Mouse (Mus musculus) thymus, adult 18-20 months (tissue): ENCODE results near the gene Gm20403.
A peak's percentile ranks its signal among the peaks of the same experiment; 100 is the strongest.
"Not testable (repeated sequence)": the region's sequence is repeated elsewhere in the genome, so short reads cannot be mapped to it uniquely, and the experiment has no call there.

Experiments used
- DNase-seq, 2 experiments: peaks; one replicate each; pipeline ENCODE4 v3.0.0; 2022; ENCODE audit warnings: mixed read lengths in 2 of 2

Gene Gm20403

GRCm38 (mm10) chr12:54992814-54993213 is 6.5 kb upstream of the Gm20403 start:
- no peak for DNase-seq

- DNase-seq = no peak
Observed at GRCm38 (mm10) chr12:54988323-54988850, 2.1 kb upstream of the Gm20403 start.

GRCm38 (mm10) chr12:54987156-54987555 is 827 bp upstream of the Gm20403 start:
- no peak for DNase-seq

GRCm38 (mm10) chr12:54985257-54986051 is 875 bp downstream of the Gm20403 start:
- DNase-seq = peak; percentile 36 to 57

GRCm38 (mm10) chr12:54984701-54985256 is 1.6 kb downstream of the Gm20403 start:
- DNase-seq = peak; percentile 59 to 60

- DNase-seq = no peak
Observed at GRCm38 (mm10) chr12:54982935-54983715, 3.2 kb downstream of the Gm20403 start.

- DNase-seq = no peak
Observed at GRCm38 (mm10) chr12:54981962-54982361, 4.4 kb downstream of the Gm20403 start.

- DNase-seq = no peak
Observed at GRCm38 (mm10) chr12:54980939-54981338, 5.4 kb downstream of the Gm20403 start.

- no peak for DNase-seq
Observed at GRCm38 (mm10) chr12:54980532-54980931, 5.8 kb downstream of the Gm20403 start.

GRCm38 (mm10) chr12:54969033-54969432 is 17.3 kb downstream of the Gm20403 start:
- no peak for DNase-seq

GRCm38 (mm10) chr12:54965532-54966160 is 20.7 kb downstream of the Gm20403 start:
- DNase-seq = no peak

- no peak for DNase-seq
Observed at GRCm38 (mm10) chr12:54959569-54959968, 26.8 kb downstream of the Gm20403 start.

- DNase-seq = no peak
Observed at GRCm38 (mm10) chr12:54956974-54957373, 29.4 kb downstream of the Gm20403 start.

- no peak for DNase-seq
Observed at GRCm38 (mm10) chr12:54956457-54956856, 29.9 kb downstream of the Gm20403 start.

- no peak for DNase-seq
Observed at GRCm38 (mm10) chr12:54946116-54946515, 40.2 kb downstream of the Gm20403 start.

- DNase-seq = not testable (repeated sequence)
Observed at GRCm38 (mm10) chr12:54942586-54943157, 43.7 kb downstream of the Gm20403 start.

GRCm38 (mm10) chr12:54937581-54938343 is 48.6 kb downstream of the Gm20403 start:
- not testable (repeated sequence) for DNase-seq
